Mouse (Mus musculus) heart, embryonic 15.5 days (tissue): ENCODE measurements at regions not wholly inside any gene's neighbourhood (a gene's known extent, or its start where the extent isn't known, plus 50 kb on each side); places are given as distances from the start of the nearest gene placed in this dataset.

Experiments
- ATAC-seq: fragments of 200-750 bp; cut with Nextera tagmentation; replicated peaks from 2 replicates; pipeline ENCODE4 v1.8.0; 2017; ENCODE audit warnings: low read depth, moderate TSS enrichment; ENCODE audit not compliant: insufficient number of reproducible peaks, insufficient read depth, low FRiP score
- H3K27ac ChIP-seq: fragments of 300-500 bp; sonication (generic); 2 replicates; pipeline ENCODE4 v1.5.1; 2015; ENCODE audit warnings: mild to moderate bottlenecking, inconsistent platforms
- H3K27me3 ChIP-seq: fragments of 300-500 bp; sonication (generic); 2 replicates; pipeline ENCODE4 v1.6.1; 2015; ENCODE audit warnings: inconsistent platforms
- H3K36me3 ChIP-seq: fragments of 300-500 bp; sonication (generic); 2 replicates; pipeline ENCODE4 v1.6.1; 2015; ENCODE audit warnings: mild to moderate bottlenecking, inconsistent platforms
- H3K4me1 ChIP-seq: fragments of 300-500 bp; sonication (generic); replicated peaks from 2 replicates; pipeline ENCODE4 v1.6.1; 2015; ENCODE audit warnings: inconsistent platforms
- H3K4me2 ChIP-seq: fragments of 300-500 bp; sonication (generic); 2 replicates; pipeline ENCODE4 v1.6.1; 2015; ENCODE audit warnings: inconsistent platforms, mild to moderate bottlenecking, moderate library complexity
- H3K4me3 ChIP-seq: fragments of 300-500 bp; sonication (generic); 2 replicates; pipeline ENCODE4 v1.5.1; 2015; ENCODE audit warnings: mild to moderate bottlenecking, inconsistent platforms
- H3K9ac ChIP-seq: fragments of 300-500 bp; sonication (generic); 2 replicates; pipeline ENCODE4 v1.6.1; 2015; ENCODE audit warnings: mild to moderate bottlenecking, inconsistent platforms
- H3K9me3 ChIP-seq: fragments of 300-500 bp; sonication (generic); replicated peaks from 2 replicates; pipeline ENCODE4 v1.6.1; 2016; ENCODE audit warnings: inconsistent platforms
- WGBS: fragments of 180-500 bp; shearing (Covaris S2); methylation state at CpG from one replicate; pipeline ENCODE4 v1.1.7; 2015; ENCODE audit warnings: mixed read lengths; 5-methylcytosine and 5-hydroxymethylcytosine counted together

DNA sequence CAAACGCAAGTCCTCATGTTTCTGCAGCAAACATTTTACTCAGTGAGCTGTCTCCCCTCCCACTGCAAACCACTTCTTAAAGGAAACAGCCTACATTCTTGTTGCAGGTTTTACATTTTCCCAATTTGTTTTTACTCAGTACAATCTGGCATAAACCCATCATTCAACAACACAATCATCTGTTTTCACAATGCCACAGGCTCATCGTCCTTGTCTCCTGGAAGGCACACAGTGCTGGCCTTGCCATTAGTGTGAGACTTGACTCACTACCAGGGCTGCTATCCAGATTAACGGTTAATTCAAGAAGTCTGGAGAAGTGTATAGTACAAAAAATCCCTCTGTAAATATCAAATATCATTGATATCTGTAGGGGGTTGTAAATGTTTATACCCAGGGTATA, 2006.3 kb upstream of the 5930422O12Rik start:
- 57% methylated on average over 3 of the region's 3 CpGs for WGBS
- no peaks in the 10 kb centered on the region for H3K27me3 ChIP-seq
- H3K4me3 ChIP-seq = no peak overlapping the region
- no peak overlapping the region for H3K27ac ChIP-seq
- no peak overlapping the region for H3K9ac ChIP-seq
- H3K4me2 ChIP-seq = no peak overlapping the region
- no peaks in the 10 kb centered on the region for H3K4me1 ChIP-seq
- no peaks in the 10 kb centered on the region for H3K9me3 ChIP-seq
- no peaks in the 10 kb centered on the region for H3K36me3 ChIP-seq
- ATAC-seq = no peak

DNA sequence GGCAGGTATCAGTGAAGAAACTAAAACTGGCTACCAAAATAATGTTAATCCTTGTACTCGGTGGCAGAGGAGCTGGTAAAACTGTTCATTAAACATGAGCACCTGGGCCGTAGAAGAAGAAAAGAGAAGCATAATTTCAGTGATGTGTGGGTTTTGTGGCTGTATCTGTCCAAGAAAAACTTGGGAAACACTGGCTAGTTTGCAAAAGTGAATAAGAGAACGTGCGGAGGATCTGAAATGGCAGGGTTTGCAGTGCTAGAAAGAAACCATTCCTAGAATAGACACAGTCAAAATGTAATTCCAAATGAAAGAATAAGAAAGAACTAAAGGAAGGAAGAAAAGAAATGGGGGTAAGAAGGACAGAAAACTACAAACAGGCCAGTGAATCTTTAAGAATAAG, 2000.8 kb upstream of the 5930422O12Rik start:
- H3K36me3 ChIP-seq = no peaks in the 10 kb centered on the region
- WGBS = 86% methylated on average over 4 of the region's 4 CpGs
- H3K27me3 ChIP-seq = no peaks in the 10 kb centered on the region
- H3K4me1 ChIP-seq = no peaks in the 10 kb centered on the region
- no peak overlapping the region for H3K4me2 ChIP-seq
- H3K27ac ChIP-seq = no peak overlapping the region
- no peak overlapping the region for H3K9ac ChIP-seq
- H3K9me3 ChIP-seq = no peaks in the 10 kb centered on the region
- no peak overlapping the region for H3K4me3 ChIP-seq
- no peak for ATAC-seq

DNA sequence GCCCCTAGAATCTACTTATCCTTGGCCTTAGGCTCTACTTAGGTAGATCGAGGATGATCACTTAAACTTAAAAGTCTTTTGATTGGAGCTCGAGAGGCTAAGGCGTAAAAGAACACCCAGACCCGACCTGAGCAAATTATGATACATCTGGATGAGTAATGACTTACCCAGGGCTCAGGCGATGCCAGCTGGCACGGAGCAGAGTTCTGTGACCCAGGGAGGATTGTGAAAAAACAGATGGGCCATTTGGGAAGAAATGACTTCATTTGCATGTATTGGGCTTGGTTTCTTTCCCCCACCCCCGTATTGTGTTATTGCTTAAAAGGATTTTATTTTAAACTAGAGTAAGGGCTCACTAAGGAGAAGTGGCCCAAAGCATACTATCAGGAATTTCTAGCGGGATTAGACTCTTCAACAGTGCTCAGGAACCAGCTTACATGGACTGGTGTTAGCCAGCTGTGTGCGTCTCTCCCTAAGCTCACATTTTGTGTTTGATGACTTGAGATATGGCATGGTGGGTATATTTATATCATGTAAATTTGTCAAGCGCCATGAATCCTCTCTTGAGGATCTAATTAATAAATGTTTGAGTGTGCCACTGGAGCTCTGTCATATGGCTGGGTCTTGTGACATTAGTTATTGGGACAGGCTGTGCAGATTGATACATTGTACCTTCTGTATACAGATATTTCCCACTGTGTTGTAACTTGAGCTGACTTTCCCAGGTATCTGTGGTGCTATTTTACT, 1991.9 kb upstream of the 5930422O12Rik start:
- no peaks in the 10 kb centered on the region for H3K36me3 ChIP-seq
- H3K4me3 ChIP-seq = no peak overlapping the region
- ATAC-seq = no peak
- no peaks in the 10 kb centered on the region for H3K9me3 ChIP-seq
- no peak overlapping the region for H3K9ac ChIP-seq
- H3K27me3 ChIP-seq = no peaks in the 10 kb centered on the region
- H3K4me2 ChIP-seq = no peak overlapping the region
- WGBS = 81% methylated on average over 10 of the region's 10 CpGs
- no peaks in the 10 kb centered on the region for H3K4me1 ChIP-seq
- no peak overlapping the region for H3K27ac ChIP-seq

DNA sequence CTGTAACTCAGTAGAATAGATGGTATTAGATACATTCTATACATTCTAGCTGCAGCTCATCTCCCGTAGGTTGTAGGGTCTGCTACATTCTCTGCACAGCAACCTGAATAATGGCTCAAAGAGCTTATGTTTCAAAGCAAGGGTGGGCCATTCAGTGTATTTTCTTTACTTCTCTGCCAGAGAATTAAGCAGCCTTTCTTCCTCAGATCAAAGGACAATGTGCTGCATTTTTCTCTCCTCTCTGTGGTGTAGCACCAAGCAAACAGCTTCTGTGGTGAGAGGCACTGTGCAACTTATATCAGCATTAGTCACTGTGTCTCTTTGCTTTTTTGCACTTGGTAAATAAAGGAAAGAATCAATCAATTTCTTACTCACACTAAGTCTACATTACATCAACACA, 1983.7 kb upstream of the 5930422O12Rik start:
- ATAC-seq = no peak
- no peak overlapping the region for H3K27ac ChIP-seq
- H3K9me3 ChIP-seq = no peaks in the 10 kb centered on the region
- no peak overlapping the region for H3K4me3 ChIP-seq
- no peak overlapping the region for H3K9ac ChIP-seq
- H3K36me3 ChIP-seq = no peaks in the 10 kb centered on the region
- 85% methylated on average over 1 of the region's 1 CpGs for WGBS
- H3K27me3 ChIP-seq = no peaks in the 10 kb centered on the region
- no peaks in the 10 kb centered on the region for H3K4me1 ChIP-seq
- H3K4me2 ChIP-seq = no peak overlapping the region

DNA sequence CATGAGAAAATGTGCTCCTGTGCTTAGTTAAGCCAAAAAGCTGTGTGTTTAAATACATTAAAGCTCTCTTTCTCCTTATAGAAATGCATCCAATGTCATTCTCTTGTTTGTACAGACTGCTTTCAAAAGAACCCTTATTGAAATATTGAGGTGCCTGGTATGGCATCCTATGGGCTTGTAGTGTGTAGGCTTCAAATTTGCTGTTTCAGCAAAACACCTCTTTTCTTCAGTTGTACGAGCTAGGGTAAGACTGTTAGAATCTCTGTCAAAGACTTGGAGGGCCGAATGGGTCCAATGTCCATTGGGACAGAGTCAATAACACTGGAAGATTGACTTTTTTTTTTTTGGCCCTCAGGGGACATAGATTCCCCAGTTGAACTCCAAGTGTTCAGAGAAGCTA, 1980.5 kb upstream of the 5930422O12Rik start:
- no peak overlapping the region for H3K27ac ChIP-seq
- H3K36me3 ChIP-seq = no peaks in the 10 kb centered on the region
- no peaks in the 10 kb centered on the region for H3K27me3 ChIP-seq
- no peak for ATAC-seq
- WGBS = 82% methylated on average over 2 of the region's 2 CpGs
- H3K4me2 ChIP-seq = no peak overlapping the region
- no peak overlapping the region for H3K4me3 ChIP-seq
- no peaks in the 10 kb centered on the region for H3K9me3 ChIP-seq
- no peaks in the 10 kb centered on the region for H3K4me1 ChIP-seq
- no peak overlapping the region for H3K9ac ChIP-seq

DNA sequence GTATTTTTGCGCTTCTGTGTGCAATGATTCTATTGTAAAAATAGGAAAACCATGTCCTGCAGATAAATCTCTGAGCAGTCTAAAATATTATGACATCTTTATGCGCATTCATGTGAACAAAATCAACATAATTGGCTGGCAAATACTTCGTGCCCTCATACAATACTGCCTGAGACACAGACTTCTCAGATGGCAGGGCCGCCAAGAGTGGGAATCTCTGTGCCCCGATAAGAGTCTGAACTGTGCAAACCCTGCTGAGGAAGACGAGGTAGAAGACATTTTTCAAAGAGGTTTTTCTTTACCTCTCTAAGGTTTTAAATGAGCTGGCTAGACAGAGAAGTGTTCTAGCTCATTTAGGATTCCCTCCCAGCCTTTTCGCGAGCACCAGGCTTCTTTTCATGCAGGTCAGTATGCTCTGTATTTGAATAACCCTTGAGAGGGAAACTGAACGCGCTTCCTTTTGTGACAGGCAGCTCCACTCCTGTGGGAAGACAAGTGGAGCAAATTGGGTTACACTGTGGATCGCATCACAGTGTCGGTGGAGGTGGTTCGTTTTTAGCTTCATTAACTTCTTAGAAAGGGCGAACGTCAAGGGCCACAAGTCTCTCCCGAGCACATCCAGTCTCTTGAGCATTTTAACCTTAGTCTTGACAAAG, 1973.6 kb upstream of the 5930422O12Rik start:
- Histone ChIP-seq H3K9ac (no peak overlapping the region), H3K27me3 (no peaks in the 10 kb centered on the region), H3K9me3 (no peaks in the 10 kb centered on the region), H3K36me3 (no peaks in the 10 kb centered on the region), H3K4me2 (no peak overlapping the region), H3K27ac (no peak overlapping the region), H3K4me1 (no peaks in the 10 kb centered on the region), H3K4me3 (no peak overlapping the region)
- WGBS = 77% methylated on average over 16 of the region's 16 CpGs
- no peak for ATAC-seq

DNA sequence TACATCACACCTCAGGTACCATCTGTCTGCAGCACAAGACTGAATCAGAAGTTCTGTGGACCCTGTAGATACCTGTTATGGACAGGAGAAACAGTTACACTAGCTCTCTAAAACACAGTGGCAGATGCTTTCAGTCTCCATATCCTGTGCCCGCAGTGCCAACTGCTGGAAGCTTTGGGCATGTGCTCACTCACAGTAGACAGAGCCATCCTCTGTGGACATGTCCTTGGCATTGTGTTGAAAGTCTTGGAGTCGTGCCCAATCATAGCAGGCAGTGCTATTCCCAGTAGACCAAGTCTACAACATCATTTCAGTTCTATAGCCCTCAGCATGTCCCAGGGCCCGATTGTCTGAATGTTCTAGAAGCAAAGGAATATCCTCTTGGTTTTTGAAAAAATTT, 1968.2 kb upstream of the 5930422O12Rik start:
- H3K4me3 ChIP-seq = no peak overlapping the region
- WGBS = 74% methylated on average over 3 of the region's 3 CpGs
- H3K9ac ChIP-seq = no peak overlapping the region
- ATAC-seq = no peak
- no peak overlapping the region for H3K4me2 ChIP-seq
- H3K9me3 ChIP-seq = no peaks in the 10 kb centered on the region
- no peaks in the 10 kb centered on the region for H3K36me3 ChIP-seq
- H3K27me3 ChIP-seq = no peaks in the 10 kb centered on the region
- no peaks in the 10 kb centered on the region for H3K4me1 ChIP-seq
- no peak overlapping the region for H3K27ac ChIP-seq
